Mouse (Mus musculus) G1E (cell line): ENCODE results near the gene Hist1h2ad. TPM values are rescaled to one million over a fixed set of nuclear protein-coding genes. Genes with fewer than 3 reads are reported as not detected.
"Not testable (repeated sequence)": the region's sequence is repeated elsewhere in the genome, so short reads cannot be mapped to it uniquely, and the experiment has no call there.

Experiments
- ATAC-seq: 2 replicates; pipeline ENCODE4 v1.8.0; 2016; ENCODE audit warnings: mild to moderate bottlenecking; ENCODE audit not compliant: insufficient number of reproducible peaks, poor library complexity, low FRiP score, severe bottlenecking; ENCODE audit errors: extremely low read depth
- DNase-seq: peaks from one replicate; pipeline ENCODE4 v3.0.0; 2012; ENCODE audit warnings: low spot score
- H3K27me3 ChIP-seq: 2 replicates; pipeline ENCODE4 v1.6.1; 2012; ENCODE audit warnings: mild to moderate bottlenecking, low read length, inconsistent platforms; ENCODE audit not compliant: insufficient read depth
- H3K36me3 ChIP-seq: replicated peaks from 2 replicates; pipeline ENCODE3; 2012; ENCODE audit warnings: mild to moderate bottlenecking, inconsistent platforms
- H3K4me1 ChIP-seq: 2 replicates; pipeline ENCODE4 v1.6.1; 2012; ENCODE audit warnings: low read depth, low read length, inconsistent platforms, mixed read lengths; ENCODE audit not compliant: insufficient read depth
- H3K4me3 ChIP-seq: 2 replicates; pipeline ENCODE4 v1.5.1; 2012; ENCODE audit warnings: low read depth, mild to moderate bottlenecking, inconsistent platforms, low read length, moderate library complexity, mixed read lengths
- H3K9me3 ChIP-seq: replicated peaks from 2 replicates; pipeline ENCODE4 v1.6.1; 2012; ENCODE audit warnings: inconsistent platforms
- CTCF ChIP-seq: IDR thresholded peaks from 2 replicates; pipeline ENCODE4 v1.5.1; 2012; ENCODE audit warnings: low read depth, low read length, inconsistent platforms, mixed read lengths
- GATA1 ChIP-seq: IDR thresholded peaks from 2 replicates; pipeline ENCODE4 v1.6.1; 2012; ENCODE audit warnings: borderline replicate concordance, low read length, inconsistent platforms, mixed read lengths
- GATA2 ChIP-seq: IDR thresholded peaks from 2 replicates; pipeline ENCODE4 v1.6.1; 2012; ENCODE audit warnings: low read depth, low read length, inconsistent platforms, borderline replicate concordance
- POLR2AphosphoS5 ChIP-seq: IDR thresholded peaks from 2 replicates; pipeline ENCODE4 v1.6.1; 2012; ENCODE audit warnings: low read depth, low read length, inconsistent platforms; ENCODE audit not compliant: insufficient replicate concordance
- TAL1 ChIP-seq: conservative IDR thresholded peaks from 2 replicates; pipeline ENCODE4 v1.6.1; 2012; ENCODE audit warnings: low read depth, low read length, inconsistent platforms, mixed read lengths
- polyA plus RNA-seq: library from polyadenylated mRNA; stranded (reverse); fragments of >175 nt; gene quantifications from 2 replicates; pipeline ENCODE4 v1.2.3, GENCODE M21; 2012
- total RNA-seq, 2 experiments: library from RNA; stranded (forward) in 1 of 2; stranded (reverse) in 1 of 2; fragments of 200-1000 nt in 1 of 2; fragments of >200 nt in 1 of 2; fragmentation: Nextera tagmentation in 1 of 2; gene quantifications; 2 replicates each; pipeline ENCODE4 v1.2.3; 2014 to 2017

Gene Hist1h2ad
- total and polyA plus RNA-seq, 3 experiments: 2.3 to 491 (median 7.3) TPM

DNA sequence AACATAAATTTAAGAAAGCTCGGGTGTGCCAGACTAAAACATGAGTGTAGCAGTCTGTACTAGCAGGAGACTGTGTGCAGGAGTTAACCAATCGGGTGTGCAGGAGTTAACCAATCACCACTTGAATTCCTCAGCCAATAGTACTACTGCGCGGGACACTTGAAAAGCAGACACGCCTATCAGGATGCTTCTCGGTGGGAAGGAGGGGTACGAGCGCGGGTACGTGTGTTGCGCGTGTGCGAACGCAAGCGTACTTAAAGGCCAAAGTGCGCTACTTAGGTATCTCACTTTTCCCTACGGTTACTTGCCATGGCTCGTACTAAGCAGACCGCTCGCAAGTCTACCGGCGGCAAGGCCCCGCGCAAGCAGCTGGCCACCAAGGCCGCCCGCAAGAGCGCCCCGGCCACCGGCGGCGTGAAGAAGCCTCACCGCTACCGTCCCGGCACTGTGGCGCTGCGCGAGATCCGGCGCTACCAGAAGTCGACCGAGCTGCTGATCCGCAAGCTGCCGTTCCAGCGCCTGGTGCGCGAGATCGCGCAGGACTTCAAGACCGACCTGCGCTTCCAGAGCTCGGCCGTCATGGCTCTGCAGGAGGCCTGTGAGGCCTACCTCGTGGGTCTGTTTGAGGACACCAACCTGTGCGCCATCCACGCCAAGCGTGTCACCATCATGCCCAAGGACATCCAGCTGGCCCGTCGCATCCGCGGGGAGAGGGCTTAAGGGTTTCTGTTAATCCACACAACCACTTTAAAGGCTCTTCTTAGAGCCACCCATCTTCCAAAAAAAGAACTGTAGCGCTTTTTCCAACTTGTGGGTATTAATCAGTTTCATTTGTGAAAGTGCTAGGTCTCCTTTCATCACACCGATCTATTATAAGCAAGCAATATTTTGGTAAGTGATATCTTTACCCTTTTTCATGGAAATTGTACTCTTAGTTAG, 38.8 kb upstream of the Hist1h2ad start, which contains the start of gene Hist1h3g:
Gene Hist1h3g, plus strand, starts transcription at position 286 of the 939 bp plus-strand sequence.
- H3K4me1 ChIP-seq: peaks cover 24% of the 10 kb centered on the region
- peak within 1 kb of the TSS; percentile 71 for H3K4me3 ChIP-seq
- H3K36me3 ChIP-seq, H3K9me3 ChIP-seq, H3K27me3 ChIP-seq: not testable (repeated sequence)
- peak; percentile 97 for TF ChIP-seq POLR2AphosphoS5
- peak; percentile 91 for DNase-seq
- peak; percentile 77 for ATAC-seq

DNA sequence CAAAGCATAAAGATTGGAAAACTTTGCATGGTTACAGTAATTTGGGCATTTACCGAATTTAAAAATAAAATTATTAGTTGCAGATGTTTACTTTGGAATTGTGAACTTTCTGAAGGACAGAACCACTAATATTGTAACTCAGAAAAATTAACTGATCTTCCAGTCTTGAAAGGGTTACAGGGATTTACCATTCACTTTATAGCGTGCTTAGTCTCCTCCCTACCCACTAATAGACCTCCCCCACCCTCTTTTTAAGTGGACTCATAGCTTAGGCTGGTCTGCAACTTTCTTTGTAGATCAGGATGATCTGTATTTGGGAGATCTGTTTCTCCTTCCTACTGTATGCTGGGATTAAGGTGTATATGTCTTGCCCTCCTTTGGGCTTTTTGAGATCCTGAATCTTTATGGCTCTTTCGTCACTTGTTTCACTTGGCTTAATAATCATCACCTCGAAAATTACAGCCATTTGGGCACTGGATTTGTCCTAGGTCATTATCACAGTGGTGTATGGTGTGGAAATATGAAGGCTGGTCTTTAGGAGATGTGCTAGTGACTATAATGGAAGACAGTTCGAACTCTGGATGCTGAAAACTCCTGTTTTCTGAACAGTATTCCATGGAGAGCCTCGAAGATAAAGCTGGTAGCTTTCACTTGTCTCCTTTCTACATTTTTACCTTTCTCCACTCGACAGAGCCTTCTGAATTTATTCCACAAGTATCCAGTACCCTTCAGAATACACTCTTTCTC, 37.9 kb upstream of the Hist1h2ad start:
- no peaks in the 10 kb centered on the region for H3K27me3 ChIP-seq
- H3K9me3 ChIP-seq: no peaks in the 10 kb centered on the region
- DNase-seq (no peak), ATAC-seq (no peak)
- H3K4me3 ChIP-seq: peak overlapping the region; percentile 71
- H3K36me3 ChIP-seq: no peaks in the 10 kb centered on the region
- H3K4me1 ChIP-seq: peaks cover 28% of the 10 kb centered on the region
- no peak for TF ChIP-seq GATA1
- TF ChIP-seq POLR2AphosphoS5: peak; percentile 97; the same call in 1 of the 2 replicates

GRCm38 (mm10) chr13:23537006-23537710, 37.0 kb upstream of the Hist1h2ad start:
- Histone ChIP-seq H3K27me3 (no peaks in the 10 kb centered on the region), H3K9me3 (no peaks in the 10 kb centered on the region), H3K4me1 (peaks cover 26% of the 10 kb centered on the region), H3K36me3 (no peaks in the 10 kb centered on the region), H3K4me3 (no peak overlapping the region)
- TF ChIP-seq CTCF: no peak
- TF ChIP-seq POLR2AphosphoS5: peak; percentile 61; the same call in 1 of the 2 replicates
- DNase-seq: no peak
- ATAC-seq: no peak

GRCm38 (mm10) chr13:23538249-23538648, 35.9 kb upstream of the Hist1h2ad start:
- Histone ChIP-seq H3K4me3 (no peak overlapping the region), H3K27me3 (no peaks in the 10 kb centered on the region), H3K4me1 (peaks cover 17% of the 10 kb centered on the region), H3K36me3 (no peaks in the 10 kb centered on the region), H3K9me3 (no peaks in the 10 kb centered on the region)
- no peak for DNase-seq
- no peak for ATAC-seq
- TF ChIP-seq POLR2AphosphoS5 (no peak), GATA2 (no peak), TAL1 (no peak), CTCF (no peak), GATA1 (no peak)

DNA sequence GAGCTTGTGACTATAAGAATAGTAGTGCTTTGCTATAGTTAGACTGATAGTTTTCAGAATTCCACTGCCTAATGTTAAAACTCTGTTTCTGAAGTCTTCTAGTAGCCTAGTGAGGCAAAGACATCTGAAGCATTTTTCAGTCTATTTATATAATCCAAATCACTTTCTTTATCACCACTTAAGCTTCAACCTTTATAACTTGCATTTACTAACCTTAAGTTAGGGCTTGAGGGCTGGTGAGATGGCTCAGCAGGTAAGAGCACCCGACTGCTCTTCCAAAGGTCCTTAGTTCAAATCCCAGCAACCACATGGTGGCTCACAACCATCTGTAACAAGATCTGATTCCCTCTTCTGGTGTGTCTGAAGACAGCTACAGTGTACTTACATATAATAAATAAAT, 34.4 kb upstream of the Hist1h2ad start:
- not testable (repeated sequence) for H3K4me3 ChIP-seq, DNase-seq, H3K36me3 ChIP-seq, H3K27me3 ChIP-seq, H3K9me3 ChIP-seq, ATAC-seq
- H3K4me1 ChIP-seq: peaks cover 20% of the 10 kb centered on the region

DNA sequence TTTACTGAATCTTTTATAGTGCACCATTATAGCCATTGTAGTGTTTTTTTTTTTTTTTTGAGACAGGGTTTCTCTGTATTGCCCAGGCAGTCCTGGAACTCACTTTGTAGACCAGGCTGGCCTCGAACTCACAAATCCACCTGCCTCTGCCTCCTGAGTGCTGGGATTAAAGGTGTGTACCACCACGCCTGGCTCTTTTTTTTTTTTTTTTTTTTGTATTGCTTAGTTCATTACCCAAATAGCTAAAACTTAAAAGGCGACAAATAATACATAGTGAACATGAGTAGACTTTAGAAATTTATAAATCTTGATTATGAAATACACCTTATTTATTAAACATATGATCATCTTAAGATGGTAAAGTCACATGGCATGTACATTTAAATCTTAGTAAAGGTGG, 32.7 kb upstream of the Hist1h2ad start:
- ATAC-seq (no peak), DNase-seq (no peak)
- no peaks in the 10 kb centered on the region for H3K9me3 ChIP-seq
- H3K36me3 ChIP-seq: no peaks in the 10 kb centered on the region
- H3K27me3 ChIP-seq: no peaks in the 10 kb centered on the region
- TF ChIP-seq GATA2 (no peak), POLR2AphosphoS5 (no peak), TAL1 (no peak), GATA1 (no peak), CTCF (no peak)
- H3K4me3 ChIP-seq: no peak overlapping the region
- H3K4me1 ChIP-seq: peaks cover 20% of the 10 kb centered on the region
